Mouse (Mus musculus): ENCODE results near the gene Meis1.

Gene Meis1

DNA sequence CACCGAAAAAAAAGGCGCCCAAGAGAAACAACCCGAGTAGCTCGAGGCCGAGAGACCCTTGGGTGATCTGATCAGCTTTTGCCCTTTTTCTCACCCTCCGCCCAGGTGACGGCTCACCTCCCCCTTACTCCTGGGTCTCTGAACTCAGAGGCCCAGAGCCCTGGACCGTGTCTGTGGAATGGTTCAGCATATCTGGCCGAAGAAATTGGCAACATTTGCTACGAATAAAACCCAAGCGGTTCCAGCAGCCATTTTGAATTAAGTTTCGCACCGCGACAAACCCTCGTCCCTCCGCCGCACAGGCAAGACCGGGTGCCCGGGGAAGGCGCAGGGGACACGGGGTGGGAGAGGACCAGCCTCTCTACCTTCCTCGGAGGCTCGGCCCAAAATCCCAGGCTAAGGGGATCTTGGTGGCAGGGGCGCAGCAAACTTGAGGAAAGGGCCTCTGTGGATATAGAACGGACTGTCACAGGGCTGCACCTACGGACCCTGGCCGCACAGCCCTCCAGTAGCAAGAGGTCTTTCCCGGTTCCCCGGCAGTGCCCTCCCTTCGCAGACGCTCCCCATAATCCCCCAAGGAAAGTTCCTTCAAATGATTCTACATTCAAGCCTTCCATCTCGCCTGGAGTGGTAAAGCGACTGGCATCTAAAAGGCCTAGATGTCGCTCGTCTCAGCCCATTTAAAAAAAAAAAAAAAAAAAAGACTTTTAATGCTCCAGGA, 4.2 kb downstream of the Meis1 start:
- peak; percentile 57 for DNase-seq

DNA sequence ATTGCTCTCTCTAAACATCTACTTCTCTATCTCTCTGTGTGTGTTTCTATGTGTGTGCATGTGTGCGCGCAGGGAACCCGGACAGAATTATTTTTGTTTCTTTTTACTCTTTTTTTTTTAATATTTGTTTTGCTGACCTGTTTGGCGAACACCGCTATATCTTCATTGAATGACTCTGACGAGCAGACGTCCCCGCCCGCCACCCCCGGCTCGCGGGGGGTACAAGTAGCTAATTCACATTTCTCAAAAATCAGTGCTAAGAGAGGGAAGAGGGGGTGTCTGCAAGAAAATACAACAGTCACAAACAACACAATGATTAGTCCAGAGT, 4.7 kb downstream of the Meis1 start:
- DNase-seq: no peak

DNA sequence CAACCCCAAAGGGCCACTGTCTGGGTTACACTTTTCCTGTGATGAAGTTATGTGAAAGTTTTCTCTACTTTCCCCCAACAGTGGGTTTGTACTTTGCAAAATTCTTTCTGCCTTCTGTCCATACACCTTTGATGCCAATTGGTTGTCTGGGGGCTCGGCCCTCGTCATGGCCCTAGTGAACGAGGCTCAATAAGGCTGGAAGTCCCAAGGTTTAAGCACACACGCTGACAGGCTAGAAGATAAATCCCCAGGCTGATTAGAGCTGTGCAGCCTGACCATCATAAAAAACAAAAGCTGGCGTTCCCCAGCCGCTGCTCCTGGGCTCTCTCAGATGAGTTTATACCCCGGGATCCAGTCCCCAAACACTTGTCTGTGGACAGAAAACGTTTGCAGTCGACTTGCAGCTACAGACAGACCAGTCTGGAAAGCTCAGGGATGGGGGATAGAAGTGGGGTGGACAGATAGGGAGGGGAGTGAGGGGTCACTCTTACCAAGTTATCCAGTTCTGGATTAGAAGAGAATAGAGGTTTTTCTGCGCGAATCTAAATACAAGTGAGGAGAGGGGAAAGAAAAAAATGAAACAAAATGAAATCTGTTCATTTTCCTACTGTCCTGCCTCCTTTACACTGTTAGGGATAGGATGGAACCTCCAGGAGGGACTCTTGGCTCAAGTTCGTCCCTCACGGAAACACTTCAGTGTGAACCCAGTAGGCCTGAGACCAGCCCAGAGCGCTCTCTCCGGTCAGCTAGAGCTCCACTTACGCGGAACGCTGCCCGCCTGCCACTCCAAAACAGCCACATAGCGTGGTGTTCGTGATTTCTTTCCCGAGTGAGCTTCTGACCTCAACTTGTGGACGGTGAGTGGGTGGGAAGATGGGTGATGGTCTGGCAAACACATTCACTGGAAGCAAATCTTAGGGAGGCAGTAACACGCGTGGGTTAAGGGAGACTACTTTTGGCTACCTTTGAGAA, 5.4 kb downstream of the Meis1 start:
- DNase-seq: peak; percentile 69

DNA sequence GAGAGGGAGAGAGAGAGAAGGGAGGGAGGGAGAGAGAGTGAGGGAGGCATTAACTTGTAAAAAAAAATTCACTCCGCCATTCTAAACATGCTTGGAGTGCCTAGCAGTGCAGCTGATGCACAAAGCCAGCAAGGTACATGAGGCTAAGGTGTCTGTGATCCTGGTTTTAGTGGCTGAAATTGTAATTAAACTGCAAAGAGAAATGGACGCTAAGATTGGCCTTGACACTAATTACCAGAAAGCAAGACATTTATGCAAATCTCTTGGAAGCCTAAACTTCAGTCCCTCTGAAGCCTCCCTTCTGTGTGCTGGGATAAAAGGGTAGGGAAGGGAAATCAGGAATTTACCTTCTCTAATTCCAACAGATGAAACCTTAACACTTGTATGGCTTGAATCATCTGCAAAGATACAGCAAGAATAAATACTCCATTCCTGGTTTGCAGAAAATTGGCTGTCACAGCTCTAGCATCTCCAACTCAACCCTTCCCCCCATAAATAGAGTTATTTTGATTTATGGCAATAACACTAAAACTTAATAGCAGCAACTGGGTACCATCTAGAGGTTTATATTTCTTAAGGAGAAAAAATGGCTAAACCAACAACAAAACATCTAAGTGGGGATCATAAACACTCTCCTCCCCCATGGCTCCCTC, 6.2 kb downstream of the Meis1 start:
- peak; percentile 39 for DNase-seq

DNA sequence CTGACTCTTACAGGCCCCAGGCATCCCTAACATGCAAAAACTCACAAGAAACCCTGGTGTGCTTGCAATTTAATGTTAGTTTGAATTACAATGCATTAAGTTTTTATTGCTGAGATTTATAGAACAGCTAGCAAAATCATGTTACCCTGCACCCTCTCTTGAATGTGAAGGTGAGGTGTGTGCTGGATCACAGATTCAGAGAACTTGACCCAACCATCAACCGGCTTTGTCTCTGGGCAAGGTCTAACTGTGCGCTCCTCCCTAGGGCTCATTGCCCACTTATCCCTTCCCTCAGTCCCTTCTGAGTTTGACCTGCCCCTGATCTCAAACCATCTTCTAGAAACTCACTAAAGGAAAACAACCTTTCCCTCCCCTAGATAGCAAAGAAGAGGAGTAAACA, 6.8 kb downstream of the Meis1 start:
- peak; percentile 48 for DNase-seq

DNA sequence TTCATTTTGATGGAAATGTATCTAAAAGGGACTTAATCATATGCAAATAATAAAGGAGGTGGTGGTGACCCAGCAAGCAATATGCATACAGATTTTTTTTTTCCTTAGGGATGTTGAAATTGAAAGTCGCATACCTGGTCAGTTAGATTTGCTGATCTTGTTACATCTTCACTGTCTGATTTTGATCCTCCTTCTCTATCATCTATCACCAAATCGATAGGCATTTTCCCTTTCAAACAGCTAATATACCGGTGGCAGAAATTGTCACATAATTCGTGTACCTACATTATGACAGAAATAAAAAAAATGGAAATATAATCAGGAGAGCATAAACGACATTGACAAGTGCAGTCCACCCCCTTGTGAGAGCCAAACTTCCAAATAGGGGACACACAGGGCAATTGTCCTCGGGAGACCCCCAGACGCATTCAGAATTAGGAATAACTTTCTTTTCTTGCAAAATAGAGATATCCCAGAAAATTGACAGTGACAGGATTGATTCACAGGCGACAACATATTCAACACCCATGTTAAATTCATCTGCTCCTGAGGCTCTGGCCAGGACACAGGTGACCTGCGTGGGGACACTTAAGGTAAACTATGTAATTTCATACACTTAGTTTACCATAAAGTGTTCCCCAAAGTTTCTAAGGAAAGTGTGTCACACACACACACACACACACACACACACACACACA, 7.5 kb downstream of the Meis1 start:
- DNase-seq: no peak

DNA sequence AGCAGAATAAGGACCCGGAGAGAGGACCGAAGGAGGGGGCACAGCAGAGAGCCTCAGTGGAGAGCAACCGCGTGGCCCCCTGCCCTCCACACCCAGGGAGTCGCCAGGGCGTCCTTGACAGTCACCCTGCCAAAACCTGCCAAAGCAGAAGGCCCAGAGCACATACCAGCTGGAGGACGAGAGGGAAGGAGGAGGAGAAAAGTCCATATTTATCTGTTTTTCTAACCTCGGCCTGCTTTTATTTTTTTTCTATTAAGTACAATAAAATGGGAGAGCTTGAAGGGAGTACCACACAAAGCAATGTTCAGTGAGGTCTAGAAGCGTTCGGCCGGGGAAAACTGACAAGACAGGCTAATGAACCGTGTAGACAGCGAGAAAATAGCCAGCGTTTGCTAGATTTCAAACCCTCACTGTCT, 8.4 kb downstream of the Meis1 start:
- peak; percentile 72 for DNase-seq

DNA sequence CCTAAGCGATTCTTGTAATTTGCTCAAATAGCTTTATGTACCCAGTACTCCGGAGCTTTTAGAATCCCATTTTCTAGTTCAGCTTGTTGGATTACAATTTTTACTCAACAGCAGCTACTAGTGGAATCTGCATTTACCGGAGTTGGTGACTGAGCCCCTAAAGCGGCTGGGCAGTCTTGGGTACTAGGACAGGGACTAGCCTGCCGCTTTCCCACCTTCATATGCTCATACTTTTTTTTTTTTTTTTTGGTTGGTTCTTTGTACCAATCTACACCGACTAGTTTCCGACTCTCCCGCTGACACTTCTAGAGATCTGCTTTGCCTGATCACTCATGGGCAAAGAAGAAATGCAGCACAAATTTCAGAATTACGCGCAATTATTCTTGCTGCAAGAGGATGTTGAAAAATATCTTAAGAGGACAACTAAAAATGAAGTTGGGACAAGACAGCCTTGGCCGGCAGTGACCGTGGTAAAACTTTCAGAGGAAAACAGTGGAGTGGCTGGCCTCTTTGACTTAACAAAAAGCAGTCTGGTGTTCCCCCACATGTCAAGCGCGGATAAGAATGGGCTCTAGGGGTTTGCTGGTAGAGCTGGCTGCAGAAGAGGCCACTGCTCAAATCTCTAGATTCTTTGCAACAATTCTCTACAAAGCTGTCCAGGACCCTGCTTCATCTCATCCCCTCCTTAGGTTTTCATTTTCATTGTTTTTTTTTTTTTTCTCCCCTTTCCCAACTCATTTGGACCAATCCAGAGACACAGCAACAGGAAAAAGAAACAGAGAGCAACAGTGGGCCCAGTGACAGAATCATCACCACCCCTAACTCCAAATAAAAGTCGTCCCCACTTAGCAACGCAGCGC, 9.0 kb downstream of the Meis1 start:
- DNase-seq: no peak

DNA sequence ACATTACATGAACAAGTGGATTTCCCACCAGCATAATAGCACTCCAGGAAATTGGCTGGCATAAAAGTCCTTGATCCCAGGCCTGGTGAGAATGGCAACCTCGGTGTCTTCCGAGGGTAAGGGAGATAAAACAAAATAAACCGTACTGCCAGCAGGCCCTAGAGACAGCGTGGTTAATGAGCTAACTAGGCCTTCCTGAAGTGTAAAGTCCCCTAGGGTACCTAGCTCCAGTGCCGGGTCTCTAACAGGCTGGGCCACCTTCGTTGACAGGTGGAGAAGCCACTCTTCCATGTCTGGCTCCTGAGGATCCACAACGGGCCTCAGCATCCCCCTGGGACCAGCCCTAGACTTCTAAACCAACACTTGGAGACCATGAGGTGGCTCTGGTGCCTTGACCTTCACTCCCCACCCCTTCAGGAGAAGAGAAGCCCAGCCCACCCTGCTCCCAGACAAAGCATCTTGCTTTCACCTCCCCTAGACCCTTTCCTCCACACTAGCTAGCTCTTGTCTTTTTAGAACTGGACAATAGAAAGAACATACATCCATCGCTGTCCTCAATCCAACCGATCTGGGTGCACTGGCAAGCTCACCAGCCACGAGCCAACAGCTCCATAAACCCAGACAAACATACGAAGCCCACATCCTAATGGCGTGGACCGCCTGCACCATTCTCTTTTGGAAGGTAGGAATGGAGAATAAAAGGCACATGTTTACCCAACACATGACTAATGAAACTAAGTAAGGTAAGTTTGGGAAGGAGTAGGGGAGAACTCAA, 10.0 kb downstream of the Meis1 start:
- no peak for DNase-seq

DNA sequence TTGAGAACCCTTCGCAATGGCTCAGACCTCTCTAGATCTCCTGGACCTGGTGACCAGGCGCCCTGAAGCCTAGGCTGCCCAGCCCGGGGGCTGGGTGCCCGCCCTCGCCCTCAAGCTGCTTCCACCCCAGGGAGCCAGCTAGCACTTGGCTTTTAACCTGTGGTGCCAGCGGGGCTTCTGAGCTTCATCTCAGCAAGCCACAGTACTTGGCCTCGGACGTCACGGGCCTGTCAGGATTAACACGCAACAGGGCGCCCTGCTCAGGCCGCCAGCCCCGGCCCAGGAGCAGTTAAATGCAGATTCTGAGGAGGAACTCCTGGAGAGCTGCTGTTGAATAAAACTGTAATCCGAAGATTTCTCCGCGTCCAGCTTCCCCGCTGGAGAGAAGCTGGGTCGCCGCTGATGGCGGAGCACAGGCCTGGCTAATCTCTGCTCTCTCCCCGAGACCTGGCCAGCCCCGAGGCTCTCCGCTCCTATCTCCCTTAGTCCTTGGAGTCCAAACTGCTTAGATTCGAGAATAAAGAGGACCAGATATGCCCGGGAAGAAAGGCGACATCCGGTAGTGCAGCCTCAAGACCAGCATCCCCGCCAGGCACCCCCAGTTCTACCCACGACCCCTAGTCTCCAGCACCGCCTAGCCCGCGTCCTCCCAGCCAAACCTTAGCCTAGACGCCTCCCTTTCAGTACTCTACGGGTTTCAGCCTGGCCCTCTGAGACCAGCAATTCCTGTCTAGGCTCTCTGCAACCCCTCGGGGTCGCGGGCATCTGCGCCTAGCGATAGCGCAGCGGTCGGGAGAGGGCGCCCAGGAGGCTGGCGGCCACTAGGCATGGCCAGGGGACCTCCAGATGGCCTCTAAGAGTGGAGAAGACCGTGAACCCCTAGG, 11.0 kb downstream of the Meis1 start:
- peak; percentile 80 for DNase-seq

DNA sequence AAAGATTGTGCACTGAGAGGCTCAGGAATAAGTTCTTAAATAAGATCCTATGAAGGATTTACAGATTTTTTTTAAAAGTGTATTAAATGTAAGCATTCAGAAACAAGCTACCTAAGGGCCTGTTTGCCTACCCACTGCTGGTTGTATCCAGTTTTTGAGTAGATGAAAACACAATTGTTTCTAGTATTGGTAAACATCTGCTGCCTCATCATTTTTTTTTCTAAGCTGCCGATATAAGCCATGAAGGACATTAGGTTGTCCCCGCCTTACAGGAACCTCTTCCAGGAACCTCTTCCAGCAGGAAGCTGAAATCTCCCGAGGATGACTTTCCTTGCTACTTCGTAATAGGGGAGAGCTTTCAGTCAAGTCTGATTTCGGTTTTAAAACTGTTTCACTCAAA, 11.7 kb downstream of the Meis1 start:
- DNase-seq: no peak

DNA sequence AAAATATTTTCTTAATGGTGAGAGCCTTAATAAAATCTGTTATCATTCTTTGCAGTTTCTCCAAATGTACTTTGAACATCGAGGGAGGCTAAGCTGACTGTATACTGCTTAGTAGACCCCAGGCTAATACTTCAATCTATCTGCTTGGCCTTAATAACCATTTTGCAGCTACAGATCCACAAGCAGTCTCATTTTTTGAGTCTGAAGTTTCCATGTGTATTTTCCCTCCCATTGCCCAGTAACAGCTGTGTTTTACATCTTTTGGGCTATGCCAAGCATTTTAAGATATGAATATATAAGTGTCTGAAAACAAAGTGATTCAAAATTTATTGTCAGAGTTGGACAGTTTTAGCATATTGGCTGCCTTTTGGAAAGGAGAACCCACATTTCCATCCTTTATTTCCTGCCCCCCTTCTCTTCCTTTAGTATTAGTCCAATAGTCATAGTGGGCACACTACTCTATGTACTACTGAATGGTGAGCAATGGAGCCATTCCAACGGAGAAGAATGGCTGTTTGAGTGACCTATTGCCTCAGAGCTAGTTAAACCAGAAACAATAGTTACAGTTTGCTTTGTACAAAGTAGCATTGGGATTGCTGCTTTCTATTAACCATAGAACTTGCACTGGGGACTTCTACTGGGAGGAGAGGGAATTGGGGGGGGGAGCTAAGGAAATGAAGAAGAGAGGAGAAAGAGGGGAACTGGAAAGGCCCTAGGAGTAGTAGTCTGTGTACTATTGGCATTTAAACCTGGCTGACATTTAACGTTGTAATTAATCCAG, 12.7 kb downstream of the Meis1 start:
- no peak for DNase-seq

DNA sequence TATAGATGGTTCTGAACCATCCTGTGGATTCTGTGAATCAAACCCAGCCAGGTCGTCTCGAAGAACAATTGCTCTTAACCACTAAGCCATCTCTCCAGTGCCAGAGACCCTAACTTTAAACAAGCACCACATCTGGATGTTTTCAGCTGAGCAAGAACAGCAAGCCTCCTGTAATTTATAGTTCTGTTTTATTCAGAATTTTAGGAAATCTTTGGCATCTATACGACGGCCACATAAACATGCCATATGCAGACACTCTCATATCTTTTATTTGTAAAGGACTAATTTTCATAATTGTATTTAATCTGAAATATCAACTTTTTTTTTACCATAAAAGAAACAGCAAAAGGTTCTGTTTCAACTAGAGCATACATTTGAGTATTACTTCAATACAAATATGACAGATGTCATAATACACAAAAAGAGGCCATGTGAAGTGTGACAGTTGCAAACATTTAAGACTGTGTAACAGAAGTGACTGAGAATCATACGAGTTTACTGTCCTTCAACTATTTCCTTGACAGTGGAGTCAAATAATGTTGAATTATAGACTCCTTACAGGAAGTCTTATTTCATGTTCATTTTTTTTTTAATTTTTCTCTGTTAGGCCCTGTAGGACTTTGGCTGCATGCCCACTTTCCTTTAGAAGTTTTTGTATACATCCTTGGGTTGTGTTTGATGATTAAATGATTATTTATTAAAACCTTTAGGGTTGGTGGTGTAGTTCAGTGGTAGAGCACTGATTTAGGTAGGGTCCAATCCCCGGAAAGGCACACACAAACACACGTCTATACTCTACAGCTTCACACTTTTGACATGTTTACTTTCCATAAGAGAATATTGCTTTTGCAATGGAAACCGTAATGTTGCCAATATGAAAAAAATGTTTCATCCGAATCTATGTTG, 13.5 kb downstream of the Meis1 start:
- DNase-seq: no peak

DNA sequence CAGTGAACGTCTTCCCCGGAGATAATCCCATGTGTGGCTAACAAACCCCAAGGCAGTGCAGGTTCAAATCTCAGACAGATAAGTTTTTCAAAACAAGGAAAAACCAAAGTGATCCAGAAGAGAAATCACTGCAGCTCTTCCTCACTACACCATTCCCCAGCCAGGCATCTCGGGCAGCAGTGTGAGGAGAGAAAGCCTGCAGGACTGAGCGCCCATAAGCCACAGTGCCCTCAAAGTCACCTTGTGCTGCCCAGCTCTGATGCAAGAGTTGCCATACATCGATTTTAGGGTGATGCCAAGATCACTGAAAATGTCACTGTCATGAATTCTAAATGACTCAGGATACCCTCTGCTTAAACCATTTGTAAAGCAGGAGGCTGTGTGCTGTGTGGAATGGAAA, 15.7 kb downstream of the Meis1 start:
- no peak for DNase-seq

DNA sequence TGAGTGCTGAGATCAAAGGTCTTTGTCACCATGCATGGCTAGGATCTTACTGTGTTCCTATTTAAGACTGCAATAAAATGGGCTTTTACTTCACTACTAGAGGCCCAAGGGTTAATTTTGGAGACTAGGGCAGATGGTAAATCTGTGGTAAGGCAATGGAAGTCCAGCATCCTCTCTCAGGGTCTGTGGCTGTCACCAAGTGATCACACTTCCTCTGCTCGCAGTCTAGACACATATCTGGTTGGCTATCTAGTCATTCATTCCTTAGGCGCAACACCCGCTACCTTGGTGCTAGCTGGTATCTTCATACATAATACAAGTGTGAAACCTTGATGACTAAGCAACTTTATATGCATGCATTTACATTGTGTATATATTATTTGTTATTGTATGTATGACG, 22.0 kb downstream of the Meis1 start:
- DNase-seq: no peak

DNA sequence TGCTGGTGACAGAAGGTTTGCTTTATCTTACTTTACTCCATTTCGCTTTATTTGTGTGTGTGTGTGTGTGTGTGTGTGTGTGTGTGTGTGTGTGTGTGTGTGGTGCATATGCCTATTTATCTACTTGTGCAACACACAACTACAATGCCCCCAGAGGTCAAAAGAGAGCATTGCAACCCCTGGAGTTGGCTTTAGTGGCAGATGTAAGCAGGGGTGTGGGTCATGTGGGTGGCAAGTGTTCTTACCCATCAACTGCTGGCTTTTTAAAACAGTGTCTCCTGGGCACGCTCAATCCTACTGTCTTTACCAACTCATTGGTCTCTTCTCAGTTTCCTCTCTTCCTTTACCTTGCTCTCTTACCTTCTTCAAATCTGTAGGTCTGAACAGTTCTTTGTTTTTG, 22.5 kb downstream of the Meis1 start:
- DNase-seq: no peak

DNA sequence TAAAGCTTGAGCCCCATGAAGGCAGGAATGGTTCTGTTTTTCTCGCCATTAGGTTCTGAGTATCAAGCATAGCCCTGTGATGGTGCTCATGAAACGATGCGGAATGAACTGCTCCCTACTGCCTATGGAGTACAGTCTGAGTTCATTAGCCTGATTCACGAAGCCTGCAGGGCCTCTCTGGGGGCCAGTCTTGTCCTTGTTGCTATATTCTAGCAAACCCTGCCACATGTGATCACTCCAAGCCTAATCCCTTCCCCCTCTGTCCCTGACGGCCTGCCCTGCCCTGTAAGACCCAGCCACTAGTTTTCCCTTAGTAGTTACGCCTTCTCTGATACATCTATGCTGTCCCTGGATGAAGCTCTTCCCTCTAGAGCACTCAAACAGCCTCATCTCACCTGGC, 26.0 kb downstream of the Meis1 start:
- no peak for DNase-seq

DNA sequence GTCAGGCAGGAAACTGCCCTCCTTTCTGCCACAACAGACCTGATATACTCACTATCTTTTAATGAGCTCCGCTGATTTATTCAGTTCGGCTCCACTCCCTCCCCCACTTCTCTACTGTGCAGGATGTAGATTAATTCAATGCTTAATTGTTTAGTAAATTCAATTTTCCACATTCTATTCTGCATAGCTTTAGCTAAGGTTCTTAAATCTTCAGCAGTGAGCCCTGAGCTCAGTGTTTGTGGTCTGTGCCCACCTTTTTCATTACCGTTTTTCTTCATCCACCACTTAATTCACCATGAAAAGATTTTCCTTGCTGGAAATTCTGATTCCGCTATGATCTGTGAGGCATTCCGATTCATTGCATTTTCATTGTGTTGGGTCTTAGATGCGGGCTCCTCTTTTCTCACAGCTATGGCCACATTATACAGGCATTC, 28.5 kb downstream of the Meis1 start:
- no peak for DNase-seq

Data from cerebellum, adult 9-10 months (tissue).